Mouse (Mus musculus) frontal cortex, postnatal 36 days (tissue): Measurements from ENCODE around the gene Slc13a5.
A peak's percentile ranks its signal among the peaks of the same experiment; 100 is the strongest.

Source experiments
- DNase-seq, 2 experiments: peaks; one replicate each; pipeline ENCODE4 v3.0.0; 2022; ENCODE audit warnings: low spot score in 2 of 2

Slc13a5 gene

DNA sequence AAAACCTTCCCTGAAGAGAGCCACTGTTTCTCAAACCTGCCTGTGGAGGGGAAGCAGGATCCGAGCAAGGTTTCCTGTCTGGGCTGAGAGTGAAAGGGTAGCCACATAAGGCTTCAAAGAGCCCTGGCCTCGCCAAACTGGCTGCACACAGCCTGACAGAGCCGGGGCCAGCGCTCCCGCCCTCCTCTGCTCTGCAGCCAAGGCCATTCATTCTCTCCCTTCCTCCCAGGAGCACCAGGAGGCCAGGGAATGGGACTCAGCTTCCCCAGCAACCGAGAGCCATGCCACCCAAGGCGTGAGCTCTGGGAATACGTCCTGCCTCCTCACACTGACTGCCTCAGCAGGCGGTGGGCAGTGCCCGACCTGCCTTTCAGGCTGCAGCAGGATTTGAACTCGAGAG lies 1.5 kb downstream of the Slc13a5 start:
- peak; percentile 27 to 52 for DNase-seq

- DNase-seq, result no peak
Observed at GRCm38 (mm10) chr11:72256441-72256840, 10.6 kb downstream of the Slc13a5 start.

DNA sequence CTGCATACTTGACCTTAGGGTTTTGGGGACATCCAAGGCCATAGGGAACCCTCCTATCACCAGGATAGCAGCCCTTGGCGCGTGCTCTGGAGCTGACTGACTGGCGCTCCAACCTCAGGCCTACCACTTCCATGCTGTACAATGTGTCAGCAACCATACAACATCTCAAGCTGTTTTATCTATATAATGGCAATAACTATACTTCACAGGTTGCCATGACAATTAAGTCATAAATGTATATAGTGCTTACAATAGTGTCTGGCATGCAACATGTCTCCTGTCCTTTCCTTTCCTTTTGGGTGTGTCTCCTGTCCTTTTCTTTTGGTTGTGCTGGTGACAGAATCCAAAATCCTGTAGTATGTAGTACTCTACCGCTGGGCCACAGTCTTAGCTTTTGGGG lies 11.4 kb downstream of the Slc13a5 start:
- DNase-seq, result no peak

DNA sequence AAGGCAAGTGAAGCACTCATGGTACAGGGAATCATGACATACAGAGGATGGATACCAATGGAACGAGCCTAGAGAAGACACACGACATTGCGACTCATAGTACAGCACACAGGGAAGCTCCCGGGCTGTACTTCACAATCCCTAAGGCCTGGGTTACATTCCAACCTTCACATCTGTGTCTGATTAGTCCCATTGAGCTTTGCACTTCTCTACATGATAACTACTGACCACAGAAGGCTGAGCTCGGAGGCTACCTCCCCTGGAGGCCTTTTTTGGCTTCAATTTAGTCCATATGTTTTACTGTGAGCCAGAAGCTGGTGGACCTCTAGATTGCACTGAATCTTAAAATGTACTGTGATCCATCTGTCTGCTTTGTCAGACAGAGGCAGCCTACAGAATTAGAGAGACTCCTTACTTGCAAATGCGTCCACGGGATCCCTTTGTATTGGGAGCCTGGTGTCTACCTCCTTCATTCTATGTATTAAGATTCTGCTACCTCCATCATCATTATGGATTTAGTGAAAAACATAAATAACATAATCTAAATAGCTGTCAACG lies 21.7 kb downstream of the Slc13a5 start:
- DNase-seq, result peak in 1 of 2 experiments; percentile 49

DNA sequence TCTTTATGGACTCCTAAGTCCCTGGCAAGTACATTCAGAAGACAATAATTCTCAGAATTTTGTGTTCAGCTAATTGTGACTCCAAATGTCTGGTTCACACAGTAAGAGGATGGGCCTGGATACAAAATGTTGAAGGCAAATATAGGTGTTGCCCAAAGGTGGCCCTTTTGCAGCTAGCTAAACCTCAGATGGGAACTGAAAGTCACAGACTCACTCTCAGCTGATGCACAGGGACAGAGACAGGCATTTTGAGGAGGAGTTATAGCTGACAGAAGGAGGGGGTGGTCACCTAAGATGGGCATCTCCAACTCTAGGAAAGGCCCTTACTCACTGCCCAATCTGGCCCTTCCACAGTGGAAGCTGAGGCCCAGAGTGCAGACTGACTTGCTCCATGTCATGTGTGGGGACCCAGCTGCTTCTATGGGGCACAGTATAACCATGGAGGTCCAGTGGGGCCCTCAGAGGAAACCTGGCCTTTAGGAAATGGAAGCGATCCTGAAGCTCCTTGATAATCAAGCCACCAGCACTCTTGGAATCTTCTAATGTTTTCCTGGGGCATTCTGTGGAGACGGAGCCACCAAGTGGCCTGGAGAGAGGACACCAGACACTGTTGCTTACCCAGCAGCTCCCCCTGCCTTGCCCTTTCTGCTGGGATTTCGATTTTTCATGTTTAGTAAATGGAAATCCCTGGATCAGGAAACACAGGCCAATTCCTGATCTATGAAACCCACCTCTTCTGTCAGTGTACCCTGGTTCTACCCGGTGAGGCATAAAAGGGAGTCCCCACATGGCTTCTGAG lies 26.8 kb downstream of the Slc13a5 start:
- no peak for DNase-seq

GRCm38 (mm10) chr11:72234013-72234412 lies 33.0 kb downstream of the Slc13a5 start:
- DNase-seq, result peak; percentile 34 to 39

DNA sequence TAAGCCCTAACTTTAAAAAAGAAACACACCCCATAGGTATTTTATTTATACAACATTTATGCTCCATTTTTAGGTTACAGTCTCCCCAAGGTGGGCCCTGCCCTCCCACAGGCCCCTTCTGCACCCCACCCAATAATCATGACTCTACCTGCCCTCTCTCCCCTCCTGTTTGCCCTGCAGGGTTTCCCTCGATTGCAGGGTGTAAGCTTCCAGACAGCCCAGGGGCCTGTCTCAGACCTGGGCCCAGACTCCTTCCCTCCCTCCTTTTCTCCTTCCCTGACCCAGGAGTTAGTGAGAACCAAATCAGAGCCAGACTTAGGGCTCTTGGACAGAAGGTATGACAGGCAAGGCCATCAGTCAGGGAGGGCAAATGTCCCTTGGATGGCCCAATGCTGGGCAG lies 34.0 kb downstream of the Slc13a5 start:
- no peak for DNase-seq

GRCm38 (mm10) chr11:72232068-72232467 lies 35.0 kb downstream of the Slc13a5 start:
- no peak for DNase-seq

GRCm38 (mm10) chr11:72228513-72228912 lies 38.5 kb downstream of the Slc13a5 start:
- no peak for DNase-seq

GRCm38 (mm10) chr11:72226901-72227300 lies 40.1 kb downstream of the Slc13a5 start:
- no peak for DNase-seq

DNA sequence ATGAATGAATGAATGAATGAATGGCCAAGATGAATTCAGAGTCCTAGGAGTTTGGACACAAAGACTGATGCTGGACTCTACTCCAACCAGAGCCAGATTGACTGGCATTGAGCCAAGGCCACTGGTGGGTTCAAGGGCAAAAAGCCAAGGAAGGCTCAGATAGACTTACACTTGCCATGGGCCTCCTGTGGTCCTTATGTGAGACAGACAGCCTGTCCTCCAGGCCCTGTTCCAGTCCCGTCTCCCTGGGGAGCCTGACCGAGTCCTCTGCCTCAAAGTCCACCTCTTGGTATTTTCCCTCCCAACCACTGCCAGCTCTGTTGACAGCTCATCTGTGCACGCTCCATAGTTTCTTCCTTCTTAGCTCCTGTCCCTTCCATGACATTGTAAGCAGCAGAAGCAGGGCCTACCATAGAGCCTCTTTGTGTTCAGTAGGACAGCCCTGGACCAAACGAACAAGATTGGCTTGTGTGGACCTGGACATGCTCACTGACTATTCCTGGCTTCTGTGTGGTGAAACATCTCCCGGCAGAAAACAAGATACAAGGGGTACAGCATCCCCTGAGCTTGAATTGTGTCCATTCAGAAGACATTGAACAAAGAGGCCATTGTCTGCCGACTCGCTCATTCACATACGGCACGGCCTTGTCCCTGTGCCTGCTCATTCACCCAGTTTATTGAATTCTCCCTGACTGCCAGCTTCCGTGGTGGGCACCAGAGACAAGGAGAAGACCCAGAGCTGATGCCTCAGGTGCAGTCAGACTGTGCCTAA lies 40.8 kb downstream of the Slc13a5 start:
- no peak for DNase-seq

DNA sequence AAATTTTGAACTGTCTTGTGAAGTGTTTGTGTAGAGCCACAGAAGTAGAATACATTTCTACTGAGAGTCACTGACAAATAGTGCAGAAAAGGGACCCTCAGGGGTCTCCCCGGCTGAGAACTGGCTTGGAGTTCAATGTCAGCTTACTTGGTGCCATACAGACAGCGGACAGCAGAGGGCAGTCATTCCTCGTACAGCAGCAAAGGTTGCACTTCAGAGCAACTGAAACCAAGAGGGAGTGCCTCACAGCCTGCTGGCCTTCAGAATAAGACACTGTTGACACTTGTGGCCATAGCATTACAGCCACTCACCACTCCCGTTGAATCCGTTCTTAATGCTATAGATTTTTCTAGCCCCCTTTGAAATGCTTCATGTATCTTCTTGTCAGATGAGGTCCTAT lies 42.2 kb downstream of the Slc13a5 start:
- DNase-seq, result peak; percentile 82 to 88

- no peak for DNase-seq
Observed at GRCm38 (mm10) chr11:72223414-72223813, 43.6 kb downstream of the Slc13a5 start.

GRCm38 (mm10) chr11:72221278-72221677 lies 45.7 kb downstream of the Slc13a5 start:
- peak in 1 of 2 experiments; percentile 69 for DNase-seq

- DNase-seq, result peak in 1 of 2 experiments; percentile 16
Observed at GRCm38 (mm10) chr11:72217116-72217515, 49.9 kb downstream of the Slc13a5 start.

DNA sequence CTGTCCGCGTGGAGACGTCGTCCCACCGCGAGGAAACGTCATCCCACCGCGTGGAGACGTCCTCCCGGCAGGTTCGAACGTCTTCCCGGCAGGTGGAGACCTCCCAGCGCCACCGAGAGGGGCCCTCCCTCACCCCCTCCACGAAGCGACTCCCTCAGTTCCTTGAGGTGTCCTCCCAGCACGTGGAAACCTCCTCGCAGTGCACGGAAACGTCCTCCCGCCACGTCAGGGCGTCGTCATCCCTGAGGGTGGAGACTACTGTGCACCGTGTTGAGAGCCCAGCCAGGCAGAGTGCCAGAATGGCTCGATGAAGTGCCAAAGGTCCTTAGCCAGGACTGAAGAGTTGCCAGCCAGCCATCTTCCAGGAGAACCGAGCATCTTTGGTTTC lies 51.6 kb downstream of the Slc13a5 start, which contains the start of gene Med31:
Med31 (minus strand) TSS at position 183 of the 388 bp plus-strand sequence.
- peak in 1 of 2 experiments; percentile 76 for DNase-seq

GRCm38 (mm10) chr11:72214591-72215409 lies 52.2 kb downstream of the Slc13a5 start:
- DNase-seq, result peak; percentile 94

GRCm38 (mm10) chr11:72207834-72208377 lies 59.1 kb downstream of the Slc13a5 start:
- DNase-seq, result no peak

DNA sequence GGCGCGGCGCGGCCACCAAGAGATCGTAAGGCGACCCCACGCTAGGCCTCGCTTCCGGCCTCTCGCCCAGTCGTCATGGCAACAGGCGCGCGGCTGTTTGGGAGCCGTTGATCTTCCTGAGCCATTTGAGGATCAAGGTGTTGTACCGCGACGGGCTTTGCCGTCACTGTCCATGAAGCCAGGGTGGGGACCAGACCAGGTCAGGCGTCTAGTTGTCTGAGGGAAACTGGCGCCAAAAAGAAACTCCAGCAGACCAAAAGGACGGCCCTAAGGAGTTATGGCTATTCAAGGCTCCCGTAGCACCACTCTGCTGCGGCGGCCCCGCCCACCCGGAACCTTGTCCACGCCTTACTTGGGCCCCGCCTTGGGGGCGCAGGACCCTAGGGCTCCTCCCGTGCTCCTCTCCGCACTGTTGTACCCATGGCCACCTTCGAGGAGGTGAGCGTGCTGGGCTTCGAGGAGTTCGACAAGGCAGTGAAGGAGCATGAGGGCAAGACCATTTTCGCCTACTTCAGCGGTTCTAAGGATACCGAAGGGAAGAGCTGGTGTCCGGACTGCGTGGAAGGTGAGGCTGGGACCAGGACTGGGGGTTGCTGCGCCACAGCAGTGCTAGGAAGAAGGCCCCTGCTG lies 59.7 kb downstream of the Slc13a5 start, which contains the start of the genes 4933427D14Rik and Txndc17:
4933427D14Rik (minus strand) TSS at position 256 of the 630 bp plus-strand sequence.
Txndc17 (plus strand) TSS at position 344 of the 630 bp plus-strand sequence.
- peak; percentile 91 to 92 for DNase-seq

DNA sequence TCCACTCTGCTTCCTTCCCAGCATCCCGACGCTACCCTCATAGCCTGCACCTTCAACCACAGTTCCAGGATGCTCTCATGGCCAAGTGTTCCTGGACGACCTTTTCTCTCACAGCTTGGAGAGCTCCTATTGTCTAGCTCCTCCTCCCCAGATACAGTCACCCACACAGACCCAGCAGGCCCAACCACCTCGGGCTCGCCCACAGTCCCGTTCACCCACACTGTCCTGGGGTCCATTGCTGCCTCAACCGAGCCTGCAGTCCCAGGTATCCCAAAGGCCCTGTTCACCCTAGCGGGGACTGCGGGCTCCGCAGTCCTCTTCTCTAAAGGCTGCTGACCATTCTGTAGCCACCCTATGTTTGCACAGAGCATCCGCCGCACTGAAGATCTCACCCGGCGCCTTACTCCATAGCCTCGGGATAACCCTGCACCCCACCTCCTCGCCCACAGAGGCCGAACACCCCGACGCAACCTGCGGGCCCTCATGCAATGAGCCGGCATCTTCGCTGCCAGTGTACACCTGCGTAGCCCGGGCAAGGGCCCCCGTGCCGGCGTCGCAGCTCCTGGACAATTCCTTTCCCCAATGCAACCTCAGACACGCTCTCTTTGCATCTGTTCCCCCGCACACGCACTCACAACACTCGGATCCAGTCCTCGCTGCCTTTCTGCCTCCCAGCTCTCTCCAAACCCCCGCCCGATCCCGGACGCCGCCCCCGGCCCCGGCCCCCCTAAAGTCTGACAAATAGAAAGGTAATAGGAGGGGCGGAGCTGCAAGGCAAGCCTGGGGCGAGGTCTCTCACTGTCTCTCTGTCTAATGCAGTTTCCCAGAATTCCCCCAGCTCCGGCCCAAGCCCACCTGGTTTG lies 60.5 kb downstream of the Slc13a5 start, which contains the start of gene Gm43951:
Gm43951 (minus strand) TSS at position 500 of the 863 bp plus-strand sequence.
- peak in 1 of 2 experiments; percentile 30 for DNase-seq
